Mouse (Mus musculus) small intestine, adult 2 months (tissue): ENCODE data around the gene Tlx2. TPM values are rescaled to one million over a fixed set of nuclear protein-coding genes. Genes with fewer than 3 reads are reported as not detected.

ENCODE experiments used
- H3K27ac ChIP-seq: fragments of 200-500 bp; 2 replicates; pipeline ENCODE4 v1.5.1; 2012; ENCODE audit warnings: low read depth, low read length, control low read depth, inconsistent platforms; ENCODE audit not compliant: insufficient read depth
- H3K27me3 ChIP-seq: fragments of 200-500 bp; 2 replicates; pipeline ENCODE4 v1.6.1; 2012; ENCODE audit warnings: mild to moderate bottlenecking, moderate library complexity, low read length, inconsistent platforms; ENCODE audit not compliant: control insufficient read depth, insufficient read depth
- H3K36me3 ChIP-seq: fragments of 200-500 bp; 2 replicates; pipeline ENCODE4 v1.6.1; 2012; ENCODE audit warnings: mild to moderate bottlenecking, low read length, control low read depth, inconsistent platforms; ENCODE audit not compliant: control insufficient read depth, insufficient read depth
- H3K4me1 ChIP-seq: fragments of 200-500 bp; 2 replicates; pipeline ENCODE4 v1.6.1; 2012; ENCODE audit warnings: low read length, inconsistent platforms, mixed read lengths; ENCODE audit not compliant: control insufficient read depth, insufficient read depth, insufficient read length
- H3K4me3 ChIP-seq: fragments of 200-500 bp; 2 replicates; pipeline ENCODE4 v1.5.1; 2012; ENCODE audit warnings: low read depth, mild to moderate bottlenecking, control low read depth, inconsistent platforms, low read length, moderate library complexity
- CTCF ChIP-seq: fragments of 200-500 bp; IDR thresholded peaks from 2 replicates; pipeline ENCODE4 v1.5.1; 2012; ENCODE audit warnings: low read depth, mild to moderate bottlenecking, control low read depth, inconsistent platforms, low read length, moderate library complexity, mixed read lengths; ENCODE audit not compliant: insufficient replicate concordance, insufficient read length; ENCODE audit errors: extremely low read depth
- POLR2A ChIP-seq: fragments of 200-500 bp; IDR thresholded peaks from 2 replicates; pipeline ENCODE4 v1.6.1; 2012; ENCODE audit warnings: low read depth, mild to moderate bottlenecking, control low read depth, inconsistent platforms, low read length, moderate library complexity
- WGBS: fragments of 180-500 bp; shearing (Covaris S2); methylation state at CpG from one replicate; pipeline ENCODE4 v1.1.7; 2018; 5-methylcytosine and 5-hydroxymethylcytosine counted together
- polyA plus RNA-seq: library from polyadenylated mRNA; depleted of rRNA; stranded (reverse); fragments of >200 nt; gene quantifications from 2 replicates; pipeline ENCODE4 v1.2.3, GENCODE M21; 2012

The Tlx2 gene
- polyA plus RNA-seq, 1 experiment = 4.9 TPM

DNA sequence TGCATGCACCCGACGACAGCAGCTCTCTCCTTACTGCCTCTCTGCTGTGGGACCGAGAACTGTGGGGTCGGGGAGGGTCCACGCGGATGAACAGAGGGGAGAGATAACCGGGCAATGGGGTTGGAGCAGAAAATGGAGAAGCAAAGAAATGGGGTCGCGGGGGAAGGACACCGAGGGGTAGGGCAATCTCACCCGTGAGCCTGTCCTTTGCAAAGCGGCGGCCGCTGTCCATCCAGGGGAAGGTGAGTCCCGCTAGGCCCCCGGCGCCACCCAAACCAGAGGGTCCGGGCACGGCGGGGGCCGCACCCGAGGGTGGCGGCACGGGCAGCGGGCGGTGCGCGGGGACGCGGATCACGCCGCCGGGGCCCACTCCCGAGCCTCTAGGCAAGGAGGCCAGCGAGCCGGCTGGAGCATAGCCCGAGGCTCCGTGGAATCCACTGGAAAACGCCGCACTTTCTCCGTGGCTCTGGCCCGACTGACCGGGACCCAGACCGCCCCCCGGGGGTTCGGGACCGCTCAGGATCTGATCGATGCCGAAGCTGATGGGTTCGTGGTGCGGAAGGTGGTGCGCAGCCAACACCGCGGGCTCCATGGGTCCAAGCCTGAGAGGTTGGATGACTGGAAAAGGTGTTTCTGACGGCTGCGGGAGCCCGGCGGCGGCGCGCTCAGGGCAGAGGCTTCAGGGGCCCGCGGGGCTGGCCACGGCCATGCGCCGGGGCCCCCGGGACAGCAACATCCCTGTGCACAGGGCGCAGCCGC is 426 bp downstream of the Tlx2 start:
- Histone ChIP-seq H3K4me1 (peaks cover 22% of the 10 kb centered on the region), H3K4me3 (peak overlapping the region; percentile 41), H3K36me3 (peaks cover 7% of the 10 kb centered on the region; the same call in 1 of the 2 replicates), H3K27me3 (peaks cover 62% of the 10 kb centered on the region), H3K27ac (no peak overlapping the region)
- TF ChIP-seq POLR2A (no peak), CTCF (no peak)
- WGBS = 3% methylated on average over 69 of the region's 69 CpGs

DNA sequence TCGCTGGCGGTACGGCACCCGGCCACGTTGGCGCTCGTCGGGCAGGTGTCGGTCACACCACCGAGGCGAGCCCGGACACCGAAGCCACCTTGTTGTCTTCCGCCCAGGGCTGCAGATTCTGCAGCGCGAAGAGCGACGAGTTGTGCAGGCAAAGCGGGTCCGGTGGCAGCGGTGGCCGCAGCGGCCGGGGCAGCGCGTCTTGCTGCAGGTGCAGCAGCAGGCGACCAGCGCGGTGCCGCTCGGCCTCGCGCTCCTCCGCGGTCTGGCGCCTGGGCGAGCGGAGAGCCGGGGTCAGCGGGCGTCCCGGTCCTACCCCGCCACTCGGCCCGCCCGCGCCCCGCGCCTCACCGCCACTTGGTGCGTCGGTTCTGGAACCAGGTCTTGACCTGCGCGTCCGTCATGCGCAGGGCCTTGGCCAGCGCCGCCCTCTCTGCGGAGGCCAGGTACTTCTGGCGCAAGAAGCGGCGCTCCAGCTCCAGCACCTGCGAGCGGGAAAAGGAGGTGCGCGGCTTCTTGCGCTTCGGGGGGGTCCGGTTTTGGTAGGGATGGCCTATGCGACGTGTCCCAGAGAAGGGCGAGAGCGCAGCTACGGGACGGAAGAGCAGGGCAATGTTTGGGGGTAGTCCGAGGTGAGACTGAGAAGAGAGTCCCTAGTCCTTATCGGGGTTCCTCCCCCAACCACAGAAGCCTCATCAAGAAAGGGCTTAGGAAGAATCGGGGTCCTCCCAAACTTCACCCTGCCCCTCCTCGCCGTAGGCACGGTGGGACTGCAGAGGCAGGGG is 1.2 kb downstream of the Tlx2 start:
- WGBS = 2% methylated on average over 81 of the region's 81 CpGs
- Histone ChIP-seq H3K27ac (no peak overlapping the region), H3K36me3 (peaks cover 7% of the 10 kb centered on the region; the same call in 1 of the 2 replicates), H3K4me3 (peak overlapping the region; percentile 41), H3K27me3 (peaks cover 62% of the 10 kb centered on the region), H3K4me1 (peaks cover 22% of the 10 kb centered on the region)
- TF ChIP-seq POLR2A = no peak; the same call in 1 of the 2 replicates
- TF ChIP-seq CTCF = no peak

DNA sequence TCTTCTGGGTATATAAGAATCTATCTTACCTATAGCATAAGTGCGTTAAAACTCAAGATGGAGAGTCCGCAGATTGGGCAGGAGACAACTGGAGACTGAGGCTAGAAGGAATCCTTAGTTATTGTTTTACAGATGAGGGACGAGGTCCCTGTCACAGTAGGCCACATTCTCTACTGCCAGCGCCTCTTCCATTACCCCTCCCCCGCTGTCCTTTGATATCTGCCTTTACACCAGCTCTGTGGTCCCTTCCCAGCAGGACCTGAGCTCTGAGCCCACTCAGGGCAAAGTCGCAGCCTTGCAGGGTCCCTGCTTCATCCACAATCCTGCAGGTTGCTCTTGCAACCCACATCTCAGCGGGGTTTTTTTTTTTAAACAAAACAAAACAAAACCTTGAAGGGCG is 1.9 kb downstream of the Tlx2 start:
- peaks cover 7% of the 10 kb centered on the region; the same call in 1 of the 2 replicates for H3K36me3 ChIP-seq
- TF ChIP-seq POLR2A (no peak), CTCF (no peak)
- peak overlapping the region; percentile 41 for H3K4me3 ChIP-seq
- no peak overlapping the region for H3K27ac ChIP-seq
- WGBS = 31% methylated on average over 8 of the region's 8 CpGs
- H3K27me3 ChIP-seq = peaks cover 62% of the 10 kb centered on the region
- peaks cover 22% of the 10 kb centered on the region for H3K4me1 ChIP-seq

DNA sequence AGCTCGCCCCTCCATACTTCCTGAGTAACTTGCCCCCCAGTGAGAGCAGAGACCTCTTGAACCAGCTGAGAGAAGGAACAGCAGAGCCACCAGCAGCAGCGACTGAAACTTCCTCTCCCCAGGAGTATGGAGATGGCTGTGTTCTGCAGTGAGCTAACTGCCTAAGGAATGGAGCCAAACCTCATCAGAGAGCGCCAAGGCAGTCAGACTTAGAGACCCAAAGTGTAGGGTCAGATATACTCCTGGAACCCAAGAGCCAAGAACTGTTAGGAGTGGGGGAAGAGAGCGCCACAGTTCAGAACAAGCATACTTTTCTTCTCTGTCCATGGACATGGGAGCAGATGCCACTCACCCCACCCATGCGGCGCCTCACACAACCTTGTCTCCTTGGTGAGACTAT is 3.7 kb downstream of the Tlx2 start:
- WGBS = 77% methylated on average over 6 of the region's 6 CpGs
- no peak for TF ChIP-seq CTCF
- no peak for TF ChIP-seq POLR2A
- Histone ChIP-seq H3K36me3 (peaks cover 8% of the 10 kb centered on the region; the same call in 1 of the 2 replicates), H3K4me3 (no peak overlapping the region), H3K27me3 (peaks cover 47% of the 10 kb centered on the region), H3K27ac (no peak overlapping the region), H3K4me1 (peaks cover 22% of the 10 kb centered on the region)

DNA sequence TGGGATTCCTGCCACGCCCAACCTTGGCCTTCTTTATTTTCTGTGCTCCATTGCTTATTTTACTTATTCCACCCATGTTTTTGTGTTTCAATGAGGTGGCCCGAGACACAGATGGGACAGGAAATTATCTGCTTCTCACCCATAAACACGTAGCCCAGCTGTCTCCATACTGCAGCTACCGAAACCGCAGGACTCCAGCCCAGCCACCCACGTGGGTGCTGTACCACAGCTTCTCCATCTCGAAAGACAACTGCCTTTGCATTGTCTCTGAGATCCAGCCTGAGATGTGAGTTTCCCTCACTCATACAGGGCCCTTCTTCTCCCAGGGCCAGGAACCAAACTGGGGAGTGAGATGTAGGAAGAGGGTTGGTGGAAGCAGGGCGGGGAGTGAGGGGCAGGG is 4.1 kb downstream of the Tlx2 start:
- TF ChIP-seq POLR2A (no peak), CTCF (no peak)
- peaks cover 18% of the 10 kb centered on the region for H3K4me1 ChIP-seq
- no peak overlapping the region for H3K4me3 ChIP-seq
- H3K36me3 ChIP-seq = peaks cover 8% of the 10 kb centered on the region; the same call in 1 of the 2 replicates
- WGBS = 68% methylated on average over 8 of the region's 8 CpGs
- H3K27me3 ChIP-seq = peaks cover 43% of the 10 kb centered on the region
- H3K27ac ChIP-seq = no peak overlapping the region

DNA sequence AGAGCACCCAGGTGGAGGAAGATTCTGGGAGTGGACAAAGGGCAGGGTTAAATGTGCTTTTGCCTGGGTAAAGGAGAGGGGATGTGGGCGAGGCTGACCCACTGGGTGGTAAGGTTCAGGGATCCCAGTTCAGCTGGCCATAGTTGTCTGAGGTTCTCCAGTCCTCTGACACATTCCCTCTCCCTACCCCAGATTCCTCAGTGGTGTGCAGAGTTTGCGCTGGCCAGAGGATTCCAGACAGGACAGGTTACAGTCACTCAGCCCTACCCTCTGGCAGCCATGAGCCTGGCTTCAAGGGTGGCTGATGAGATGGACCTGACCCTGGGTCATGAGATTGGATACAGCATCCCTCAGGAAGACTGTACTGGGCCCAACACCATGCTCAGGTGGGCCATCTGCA is 11.4 kb downstream of the Tlx2 start:
- Histone ChIP-seq H3K4me3 (peak overlapping the region; percentile 71), H3K36me3 (peaks cover 15% of the 10 kb centered on the region)
- no peak for TF ChIP-seq CTCF
- no peak for TF ChIP-seq POLR2A

DNA sequence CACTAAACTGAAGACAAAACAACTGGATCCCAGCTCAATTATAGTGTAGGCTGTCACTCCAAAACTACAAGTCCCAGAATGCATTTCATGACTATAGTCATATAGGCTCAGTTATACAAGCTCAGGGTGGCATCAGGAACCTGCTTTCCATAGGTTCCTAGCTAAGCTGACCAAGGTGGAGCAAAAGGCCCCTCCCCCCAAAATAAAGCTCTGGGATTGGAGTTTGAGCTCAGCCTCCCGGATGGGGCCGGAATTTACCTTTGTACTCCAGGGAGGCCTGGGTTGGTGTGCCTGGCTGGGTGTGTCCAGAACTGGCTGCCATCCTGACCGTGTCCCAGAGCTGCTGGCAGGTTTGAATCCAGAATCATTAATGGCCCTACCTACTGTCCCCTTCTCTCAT is 12.3 kb downstream of the Tlx2 start, which contains the start of gene Dqx1:
Gene Dqx1 (plus strand): TSS at position 55 of the 400 bp plus-strand sequence.
- Histone ChIP-seq H3K4me3 (peak within 1 kb of the TSS; percentile 71), H3K36me3 (peaks cover 14% of the 10 kb centered on the region), H3K27me3 (no peaks in the 10 kb centered on the region), H3K27ac (peak within 1 kb of the TSS; percentile 91), H3K4me1 (peaks cover 20% of the 10 kb centered on the region)
- 23% methylated on average over 3 of the region's 3 CpGs for WGBS
- TF ChIP-seq POLR2A (peak; percentile 89), CTCF (no peak)

More for the DNA sequence above, 11.4 kb downstream of the Tlx2 start:
- Histone ChIP-seq H3K27me3 (no peaks in the 10 kb centered on the region), H3K4me1 (peaks cover 14% of the 10 kb centered on the region), H3K27ac (peak overlapping the region; percentile 91)
- WGBS = 70% methylated on average over 2 of the region's 2 CpGs
